Mouse (Mus musculus): ENCODE measurements at regions not wholly inside any gene's neighbourhood (a gene's known extent, or its start where the extent isn't known, plus 50 kb on each side); places are given as distances from the start of the nearest gene placed in this dataset.
A peak's percentile ranks its signal among the peaks of the same experiment; 100 is the strongest.

GRCm38 (mm10) chr13:42412652-42413282 is 111.5 kb downstream of the Edn1 start:
- TF ChIP-seq CTCF (IDR thresholded peaks at IDR 0.05) = no peak
- intact Hi-C loops (cut with DNase I) = no loop called here
- DNase-seq = no peak

DNA sequence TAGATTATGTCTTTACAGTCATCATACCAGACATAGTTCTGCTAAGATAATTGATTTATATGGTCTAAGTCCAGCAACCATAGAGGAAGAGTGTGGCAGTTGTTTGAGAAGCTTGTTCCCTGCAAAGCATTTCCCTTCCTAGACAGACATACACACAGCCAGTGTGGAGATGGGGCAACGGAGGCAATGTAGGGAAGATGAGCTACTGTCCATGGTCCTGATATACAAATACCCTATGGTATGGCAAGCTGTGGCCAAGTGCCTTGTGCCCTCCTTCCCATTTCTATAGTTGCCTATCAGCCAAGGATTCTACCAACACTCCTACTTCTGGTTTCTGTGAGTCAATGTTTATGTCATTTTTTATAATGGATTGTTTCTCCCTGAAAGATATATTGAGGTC is 145.6 kb downstream of the Edn1 start:
- TF ChIP-seq CTCF (IDR thresholded peaks at IDR 0.05) = no peak
- no peak for DNase-seq
- Histone ChIP-seq H3K27ac (no peak overlapping the region), H3K4me3 (no peak overlapping the region)
- intact Hi-C loops (cut with DNase I) = no loop called here

More at GRCm38 (mm10) chr13:42412652-42413282, 111.5 kb downstream of the Edn1 start:
- Histone ChIP-seq H3K27ac (no peak overlapping the region), H3K4me3 (no peak overlapping the region)

DNA sequence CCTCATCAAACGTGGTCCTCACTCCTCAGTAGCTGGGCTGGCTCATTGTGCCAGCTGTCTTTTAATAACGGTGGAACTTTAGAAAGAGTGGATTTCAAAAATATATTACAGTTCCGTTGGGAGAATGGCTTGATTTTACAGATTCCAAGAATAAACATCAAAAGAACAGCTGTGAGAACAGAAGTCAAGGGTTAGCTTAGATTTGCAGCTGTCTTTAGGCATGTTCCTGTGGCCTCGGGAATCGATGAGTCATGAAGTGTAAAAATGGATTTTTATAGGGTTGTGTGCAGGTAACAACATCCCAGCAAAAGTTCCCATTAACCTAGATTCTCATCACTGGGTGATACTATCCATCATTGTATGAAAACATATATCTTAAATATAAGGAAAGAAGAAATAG is 152.4 kb downstream of the Edn1 start:
- DNase-seq = no peak
- no peak overlapping the region for H3K27ac ChIP-seq
- no peak for TF ChIP-seq CTCF (IDR thresholded peaks at IDR 0.05)
- intact Hi-C loops (cut with DNase I) = no loop called here
- H3K4me3 ChIP-seq = no peak overlapping the region

DNA sequence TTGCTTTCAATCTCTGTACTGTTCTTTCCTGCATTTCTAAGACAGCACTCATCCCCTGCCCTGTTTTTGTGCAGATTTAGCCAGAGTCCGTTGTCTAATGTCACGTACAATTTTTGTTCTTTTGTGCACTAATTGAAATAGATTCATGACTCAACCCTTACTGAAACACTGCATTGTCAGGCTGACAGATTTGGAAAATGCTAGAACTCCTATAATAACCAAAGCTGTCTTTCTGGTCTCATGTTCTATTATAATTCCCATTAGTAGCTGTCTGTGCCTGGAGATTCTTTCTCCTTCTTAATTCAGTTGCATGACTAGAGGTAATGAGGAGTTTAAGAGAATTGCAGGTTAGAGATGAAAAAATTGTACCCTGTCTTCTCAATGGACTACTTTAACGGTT is 158.6 kb downstream of the Edn1 start:
- intact Hi-C loops (cut with DNase I) = no loop called here
- Histone ChIP-seq H3K27ac (no peak overlapping the region), H3K4me3 (no peak overlapping the region)
- no peak for DNase-seq
- no peak for TF ChIP-seq CTCF (IDR thresholded peaks at IDR 0.05)

- Histone ChIP-seq H3K27ac (no peak overlapping the region), H3K4me3 (no peak overlapping the region)
- no peak for DNase-seq
- no peak for TF ChIP-seq CTCF (IDR thresholded peaks at IDR 0.05)
- intact Hi-C loops (cut with DNase I) = no loop called here
These were observed 177.5 kb downstream of the Edn1 start for GRCm38 (mm10) chr13:42478825-42479224.

- no peak for DNase-seq
- TF ChIP-seq CTCF (IDR thresholded peaks at IDR 0.05) = no peak
- intact Hi-C loops (cut with DNase I) = no loop called here
- Histone ChIP-seq H3K27ac (peak overlapping the region; percentile 28; the same call in 1 of the 2 replicates), H3K4me3 (no peak overlapping the region)
These were observed 189.3 kb upstream of the Phactr1 start for GRCm38 (mm10) chr13:42490956-42491680.

DNA sequence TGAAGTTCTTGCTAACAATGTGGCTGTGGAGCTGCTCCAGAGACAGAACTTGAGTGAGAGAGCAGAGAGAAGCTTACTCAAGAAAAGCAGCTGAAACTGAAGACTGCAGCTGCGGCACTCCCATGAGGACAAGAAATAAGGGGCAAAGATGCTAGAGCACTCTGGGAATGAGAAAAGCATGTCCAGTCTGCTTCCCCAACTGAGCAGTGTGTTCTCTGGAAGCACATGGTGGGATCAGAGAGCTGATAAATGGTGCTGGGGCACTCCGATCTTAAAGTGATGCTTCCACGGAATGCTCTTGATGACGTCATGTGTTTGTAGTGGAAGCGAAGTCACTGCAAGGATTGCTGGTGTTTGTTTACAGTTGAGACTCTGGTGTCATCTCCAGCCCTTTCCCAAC is 186.1 kb upstream of the Phactr1 start:
- intact Hi-C loops (cut with DNase I) = no loop called here
- DNase-seq = peak; percentile 31
- no peak overlapping the region for H3K4me3 ChIP-seq
- peak overlapping the region; percentile 66 for H3K27ac ChIP-seq
- no peak for TF ChIP-seq CTCF (IDR thresholded peaks at IDR 0.05)

GRCm38 (mm10) chr13:42498351-42498750 is 182.1 kb upstream of the Phactr1 start:
- intact Hi-C loops (cut with DNase I) = no loop called here
- H3K27ac ChIP-seq = no peak overlapping the region
- no peak for TF ChIP-seq CTCF (IDR thresholded peaks at IDR 0.05)
- H3K4me3 ChIP-seq = no peak overlapping the region
- peak; percentile 19 for DNase-seq

DNA sequence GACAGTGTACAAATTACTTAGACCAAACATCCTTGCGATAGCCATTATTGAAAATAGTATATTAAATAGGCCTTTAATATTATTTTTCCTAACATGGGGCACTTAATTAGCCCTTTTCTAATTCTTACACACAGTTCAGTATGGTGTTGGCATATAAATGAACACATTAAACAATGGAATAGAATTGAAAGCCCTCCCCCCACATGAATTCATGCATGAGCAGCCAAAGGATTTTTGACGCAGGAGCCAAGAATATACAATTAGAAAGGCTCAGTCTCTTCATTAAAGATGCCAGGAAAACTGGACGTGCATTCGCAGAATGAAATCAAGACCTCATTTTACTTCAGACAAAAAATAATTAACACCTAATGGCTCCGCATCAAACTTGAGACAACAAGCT is 172.9 kb upstream of the Phactr1 start:
- DNase-seq = no peak
- intact Hi-C loops (cut with DNase I) = no loop called here
- TF ChIP-seq CTCF (IDR thresholded peaks at IDR 0.05) = no peak
- Histone ChIP-seq H3K4me3 (no peak overlapping the region), H3K27ac (no peak overlapping the region)

DNA sequence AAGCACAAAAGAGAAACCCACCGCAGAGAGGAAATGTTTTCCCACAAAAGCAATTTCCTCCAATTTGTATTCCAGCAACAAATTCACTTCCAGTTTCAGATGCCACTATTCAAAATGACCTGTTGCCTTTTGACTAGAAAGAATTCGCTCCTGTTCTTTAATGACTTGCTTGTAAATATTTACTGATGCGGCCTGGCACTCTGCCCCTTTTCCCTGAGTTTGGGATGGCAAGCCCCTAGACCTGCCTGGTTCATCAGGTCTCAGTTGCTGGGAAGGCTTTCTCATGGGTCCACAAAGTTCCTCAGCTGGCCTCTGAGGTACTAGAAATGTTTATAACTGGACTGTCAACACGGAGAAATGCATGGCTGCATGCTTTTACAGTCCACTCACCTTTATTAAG is 161.7 kb upstream of the Phactr1 start:
- Histone ChIP-seq H3K27ac (peak overlapping the region; percentile 56; the same call in 1 of the 2 replicates), H3K4me3 (no peak overlapping the region)
- TF ChIP-seq CTCF (IDR thresholded peaks at IDR 0.05) = no peak
- intact Hi-C loops (cut with DNase I) = no loop called here
- DNase-seq = no peak

DNA sequence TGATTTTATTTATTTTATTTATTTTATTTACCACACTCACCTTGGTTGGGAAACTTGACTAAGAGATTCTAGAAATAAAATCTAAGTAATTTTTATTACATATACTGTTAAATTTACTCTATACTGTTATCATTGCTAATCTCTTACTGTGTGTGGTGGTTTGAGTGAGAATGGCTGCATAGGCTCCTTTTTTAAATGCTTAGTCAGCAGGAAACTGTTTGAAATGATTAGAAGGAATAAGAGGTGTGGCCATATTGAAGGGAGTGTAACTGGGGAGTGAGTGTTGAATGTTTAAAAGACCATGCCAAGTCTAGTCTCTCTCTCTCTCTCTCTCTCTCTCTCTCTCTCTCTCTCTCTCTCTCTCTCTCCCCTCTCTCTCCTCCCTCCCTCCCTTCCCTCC is 157.9 kb upstream of the Phactr1 start:
- no peak for DNase-seq
- TF ChIP-seq CTCF (IDR thresholded peaks at IDR 0.05) = no peak
- intact Hi-C loops (cut with DNase I) = no loop called here
- no peak overlapping the region for H3K27ac ChIP-seq
- no peak overlapping the region for H3K4me3 ChIP-seq

DNA sequence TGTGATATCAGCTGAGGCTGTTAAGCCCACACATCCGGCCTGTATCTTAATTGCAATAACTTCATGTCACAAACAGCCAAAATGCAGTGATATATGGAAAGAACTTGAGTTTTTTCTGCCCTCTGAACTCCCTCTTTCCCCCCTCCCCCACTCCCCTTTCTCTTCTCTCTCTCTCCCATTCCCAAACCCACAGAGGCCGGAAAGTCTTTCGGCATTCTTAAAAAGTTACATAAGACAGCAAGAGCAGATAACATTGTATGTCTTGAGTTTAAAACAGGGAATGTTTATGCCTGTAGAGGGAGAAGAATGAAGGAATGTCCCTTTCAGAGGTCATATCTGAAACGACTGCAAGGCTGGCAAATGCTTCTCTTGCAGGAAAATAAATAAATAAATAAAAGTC is 154.3 kb upstream of the Phactr1 start:
- DNase-seq = no peak
- H3K4me3 ChIP-seq = no peak overlapping the region
- TF ChIP-seq CTCF (IDR thresholded peaks at IDR 0.05) = no peak
- intact Hi-C loops (cut with DNase I) = no loop called here
- no peak overlapping the region for H3K27ac ChIP-seq

- no peak overlapping the region for H3K4me3 ChIP-seq
- TF ChIP-seq CTCF (IDR thresholded peaks at IDR 0.05) = no peak
- peak overlapping the region; percentile 9; the same call in 1 of the 2 replicates for H3K27ac ChIP-seq
- peak; percentile 56 for DNase-seq
- intact Hi-C loops (cut with DNase I) = no loop called here
These were observed 153.5 kb upstream of the Phactr1 start for GRCm38 (mm10) chr13:42526966-42527365.

GRCm38 (mm10) chr13:42528169-42528568 is 152.3 kb upstream of the Phactr1 start:
- DNase-seq = no peak
- Histone ChIP-seq H3K27ac (no peak overlapping the region), H3K4me3 (no peak overlapping the region)
- TF ChIP-seq CTCF (IDR thresholded peaks at IDR 0.05) = no peak
- intact Hi-C loops (cut with DNase I) = no loop called here

Measured in gastrocnemius, adult 2 months (tissue).